Mouse (Mus musculus) stomach, postnatal 0 days (tissue): ENCODE measurements around the gene Casc1.

Experiments used
- CTCF ChIP-seq: IDR thresholded peaks from 2 replicates; pipeline ENCODE4 v1.5.1; 2016; ENCODE audit warnings: antibody characterized with exemption, low read depth, mild to moderate bottlenecking, moderate library complexity
- EP300 ChIP-seq: optimal IDR thresholded peaks from 2 replicates; pipeline ENCODE3; 2016; ENCODE audit warnings: antibody characterized with exemption

GRCm38 (mm10) chr6:145210816-145211338 lies at the start of gene Casc1, which contains the start of gene Etfrf1:
- TF ChIP-seq EP300 (no peak), CTCF (0 out of 2 replicates have a peak, but pooled peaks have one; percentile 6)
